Mouse (Mus musculus) heart, adult 18-20 months (tissue): Measurements from ENCODE around the gene Phf10. TPM values are rescaled to one million over a fixed set of nuclear protein-coding genes. Genes with fewer than 3 reads are reported as not detected.
"Not testable (repeated sequence)": the region's sequence is repeated elsewhere in the genome, so short reads cannot be mapped to it uniquely, and the experiment has no call there.

Experiments used
- DNase-seq, 2 experiments: peaks; one replicate each; pipeline ENCODE4 v3.0.0; 2021 to 2022; ENCODE audit warnings: mixed read lengths in 1 of 2
- total RNA-seq, 2 experiments: library from RNA; stranded (reverse); gene quantifications; 2 replicates each; pipeline ENCODE4 v1.2.3; 2021

The Phf10 gene
- total RNA-seq, 2 experiments from 2014 or later, result 42.5 to 46.4 TPM

DNA sequence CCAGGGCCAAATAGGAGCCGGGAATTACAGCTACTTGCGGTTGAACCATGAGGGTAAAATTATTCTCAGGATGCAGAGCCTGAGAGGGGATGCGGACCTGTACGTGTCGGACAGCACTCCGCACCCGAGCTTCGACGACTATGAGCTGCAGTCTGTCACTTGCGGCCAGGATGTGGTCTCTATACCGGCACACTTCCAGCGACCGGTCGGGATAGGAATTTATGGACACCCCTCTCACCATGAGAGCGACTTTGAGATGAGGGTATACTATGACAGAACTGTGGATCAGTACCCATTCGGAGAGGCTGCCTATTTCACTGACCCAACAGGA is 17.4 kb downstream of the Phf10 start:
- DNase-seq, result no peak

DNA sequence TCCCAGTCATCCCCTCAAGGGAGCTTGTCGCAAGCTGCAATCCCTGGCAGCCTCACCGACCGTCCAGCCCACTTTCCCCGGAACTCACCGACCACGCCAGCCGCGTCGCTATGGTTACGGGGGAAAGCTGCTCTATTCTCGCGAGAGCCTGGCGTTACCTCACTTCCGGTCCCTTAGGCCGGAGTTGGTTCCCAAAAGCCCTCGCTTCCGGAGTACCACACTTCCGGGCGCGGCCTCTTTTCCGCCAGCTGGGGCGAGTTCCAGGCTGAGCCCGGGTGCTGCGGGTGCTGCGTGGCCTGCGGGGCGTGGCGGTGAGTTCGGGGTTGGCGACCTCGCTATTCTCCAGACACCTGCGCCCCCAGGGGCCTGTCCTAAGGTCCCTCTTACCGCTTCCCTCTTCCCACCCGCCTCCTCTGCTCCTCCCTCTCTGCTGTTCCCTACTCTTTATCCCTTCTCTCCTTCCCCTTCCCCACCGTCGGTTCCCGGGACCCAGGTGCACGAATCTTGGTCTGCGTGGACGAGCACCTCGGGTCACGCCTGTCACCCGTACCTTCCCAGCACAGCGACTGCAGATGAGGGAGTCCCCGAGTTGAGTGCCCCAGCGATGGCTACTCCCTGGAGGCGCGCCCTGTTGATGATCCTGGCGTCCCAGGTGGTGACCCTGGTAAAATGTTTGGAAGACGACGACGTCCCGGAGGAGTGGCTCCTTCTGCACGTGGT is 17.9 kb downstream of the Phf10 start, which contains the start of the genes Wdr27 and 1600012H06Rik:
TSS of gene Wdr27 (minus strand) at position 150 of the 720 bp plus-strand sequence.
TSS of gene 1600012H06Rik (plus strand) at position 176 of the 720 bp plus-strand sequence.
- DNase-seq, result peak; percentile 99 to 100

- DNase-seq, result peak in 1 of 2 experiments; percentile 9
Observed at GRCm38 (mm10) chr17:14942181-14942580, 18.9 kb downstream of the Phf10 start.

DNA sequence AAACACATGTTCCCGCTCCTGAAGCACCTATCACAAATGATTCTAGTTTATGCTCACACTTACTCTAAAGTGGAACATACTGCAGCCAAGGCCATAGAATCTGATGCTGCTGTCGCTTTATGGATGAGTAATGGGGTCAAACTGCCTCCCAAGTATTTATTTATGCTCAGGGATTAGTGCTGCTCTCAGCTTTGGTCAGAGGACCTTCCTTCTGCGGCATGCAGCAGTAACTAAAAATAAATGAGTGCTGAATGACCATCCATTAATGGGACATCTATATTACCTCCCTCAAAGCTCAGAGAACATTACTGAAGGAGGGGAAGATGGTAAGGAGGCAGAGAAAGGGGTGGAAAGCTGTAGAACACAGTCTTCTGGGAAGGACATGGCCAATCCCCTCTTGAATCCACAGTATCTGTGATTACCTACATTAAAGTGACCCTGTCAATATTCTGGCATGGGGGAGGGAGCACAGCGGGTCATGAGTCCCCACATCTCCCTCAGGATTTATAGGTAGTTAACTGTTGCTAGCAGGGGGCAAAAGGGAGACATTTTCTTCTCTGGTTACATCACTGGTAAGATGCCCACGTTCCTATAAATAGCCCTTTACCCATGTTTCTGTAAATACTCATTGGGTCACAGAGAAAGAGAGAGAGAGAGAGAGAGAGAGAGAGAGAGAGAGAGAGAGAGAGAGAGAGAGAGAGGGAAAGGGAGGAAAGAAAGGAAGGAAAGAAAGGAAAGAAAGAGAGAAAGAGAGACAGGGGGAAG is 25.1 kb downstream of the Phf10 start:
- no peak for DNase-seq

DNA sequence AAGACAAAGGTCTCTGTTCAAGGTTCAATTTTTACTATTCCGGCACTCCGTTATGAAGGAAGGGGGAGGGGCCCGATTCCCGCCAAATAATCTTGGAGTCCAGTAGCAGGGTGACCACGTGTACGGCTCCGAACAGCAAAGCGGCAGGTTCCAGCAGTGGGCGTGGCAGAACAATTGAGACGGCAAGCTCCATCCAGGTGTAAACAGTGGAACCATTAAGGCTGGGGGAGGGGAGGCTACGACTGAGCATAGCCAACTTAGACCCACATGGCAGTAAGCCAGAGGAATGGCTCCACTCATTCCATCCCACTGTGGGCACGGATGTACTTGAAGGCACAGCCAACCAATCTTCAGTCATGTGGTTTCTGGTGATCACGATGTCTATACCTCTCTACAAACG is 25.8 kb downstream of the Phf10 start:
- not testable (repeated sequence) for DNase-seq

DNA sequence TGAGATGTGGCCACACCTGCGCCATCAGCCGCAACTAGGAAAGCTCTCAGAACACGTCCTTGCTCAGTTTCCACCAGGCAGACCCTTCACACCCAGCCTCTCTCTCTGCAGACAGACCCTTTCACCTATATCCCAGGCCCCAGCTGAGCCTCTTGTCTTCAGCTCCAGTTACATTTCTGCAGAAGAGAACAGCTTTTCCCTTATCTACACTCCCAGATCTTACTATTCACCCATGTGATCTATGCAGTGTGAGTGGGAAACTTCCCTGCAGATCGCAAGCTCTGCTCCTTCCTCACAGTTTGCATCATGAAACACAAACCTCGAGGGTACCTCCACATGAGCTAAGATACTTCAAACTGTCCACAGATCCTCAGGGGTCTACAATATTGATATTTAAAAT is 29.6 kb downstream of the Phf10 start:
- no peak for DNase-seq

- DNase-seq, result no peak
Observed at GRCm38 (mm10) chr17:14930697-14931096, 30.4 kb downstream of the Phf10 start.

GRCm38 (mm10) chr17:14928631-14929030 is 32.4 kb downstream of the Phf10 start:
- DNase-seq, result no peak

DNA sequence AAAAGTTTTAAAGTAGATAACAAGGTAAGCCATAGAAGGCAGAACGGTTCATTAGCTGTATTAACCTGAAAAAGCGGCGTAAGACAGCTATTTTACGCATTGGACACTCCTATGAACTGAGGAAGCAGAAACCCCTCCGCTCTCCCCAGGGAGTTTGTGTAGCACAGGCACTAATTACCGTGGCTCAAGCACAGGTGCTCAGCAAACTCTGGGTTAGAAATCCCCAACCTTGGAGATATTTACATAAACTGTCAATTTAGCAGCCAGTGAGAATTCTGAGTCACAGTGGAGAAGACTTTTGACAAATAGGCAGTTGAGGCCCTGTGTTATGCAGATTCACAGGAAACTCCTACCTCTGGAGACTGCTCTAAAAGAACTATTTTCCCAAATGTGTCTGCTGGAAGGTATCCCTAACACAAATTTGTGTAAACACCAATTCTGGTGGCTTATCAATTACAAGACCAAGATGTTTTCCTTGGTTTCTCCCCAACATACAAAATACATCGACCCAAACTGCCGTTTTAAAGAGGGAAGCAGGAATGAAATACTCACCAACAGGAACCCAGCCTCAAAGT is 33.3 kb downstream of the Phf10 start:
- no peak for DNase-seq

- no peak for DNase-seq
Observed at GRCm38 (mm10) chr17:14921582-14921981, 39.5 kb downstream of the Phf10 start.

DNA sequence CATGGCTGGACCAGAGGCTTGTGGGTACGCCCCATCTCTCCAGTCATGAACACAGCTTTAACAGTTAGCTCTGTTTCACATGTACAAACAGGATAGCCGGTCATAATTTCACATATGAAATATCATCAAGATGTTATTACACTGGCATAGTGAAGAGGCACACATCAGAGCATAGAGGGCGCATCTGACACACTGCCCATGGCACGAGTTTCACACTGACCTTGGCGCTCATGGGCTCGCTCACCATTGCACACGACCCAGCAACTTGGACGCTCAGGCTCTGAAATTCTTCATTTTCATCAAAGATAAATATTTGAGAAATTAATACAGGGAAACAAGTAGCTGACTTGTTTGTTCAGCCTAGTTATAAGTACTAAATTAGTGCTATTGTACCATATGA is 43.2 kb downstream of the Phf10 start:
- DNase-seq, result no peak

- no peak for DNase-seq
Observed at GRCm38 (mm10) chr17:14914401-14914800, 46.7 kb downstream of the Phf10 start.

DNA sequence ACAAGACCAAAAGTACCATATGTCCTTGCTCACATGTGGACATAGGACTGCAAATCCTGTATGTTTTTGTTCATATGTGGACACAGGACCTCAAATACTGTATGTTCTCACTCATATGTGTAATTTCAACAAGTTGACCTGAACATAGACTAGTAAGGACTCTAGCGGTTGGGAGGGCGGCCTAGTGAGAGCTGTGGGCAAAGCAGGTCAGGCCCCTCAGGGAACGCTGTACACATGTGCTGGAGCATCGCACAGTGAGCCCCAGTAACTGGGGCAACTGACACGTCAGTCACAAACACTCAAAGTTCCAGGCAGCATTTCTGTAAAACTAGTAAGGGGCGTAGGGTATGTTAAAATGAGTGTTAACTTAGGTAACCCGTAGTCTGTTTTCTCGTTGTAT is 48.1 kb downstream of the Phf10 start:
- DNase-seq, result no peak

DNA sequence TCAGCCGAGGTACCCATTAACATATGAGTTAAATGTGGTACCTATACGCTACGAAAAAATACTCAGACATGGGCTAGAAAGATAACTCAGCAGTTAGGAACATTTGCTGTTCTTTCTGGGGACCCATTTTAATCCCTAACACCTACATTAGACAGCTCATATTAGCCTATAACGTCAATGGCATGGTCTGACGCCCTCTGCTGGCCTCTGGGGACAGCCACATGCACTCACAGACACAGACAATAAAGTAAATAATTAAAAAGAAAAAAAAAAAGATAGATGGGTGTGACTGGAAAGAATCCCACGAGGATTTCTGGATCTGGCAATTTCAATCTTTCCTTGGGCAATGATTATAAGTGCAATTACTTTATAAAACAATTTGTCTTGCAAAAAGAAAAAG is 48.7 kb downstream of the Phf10 start:
- no peak for DNase-seq

DNA sequence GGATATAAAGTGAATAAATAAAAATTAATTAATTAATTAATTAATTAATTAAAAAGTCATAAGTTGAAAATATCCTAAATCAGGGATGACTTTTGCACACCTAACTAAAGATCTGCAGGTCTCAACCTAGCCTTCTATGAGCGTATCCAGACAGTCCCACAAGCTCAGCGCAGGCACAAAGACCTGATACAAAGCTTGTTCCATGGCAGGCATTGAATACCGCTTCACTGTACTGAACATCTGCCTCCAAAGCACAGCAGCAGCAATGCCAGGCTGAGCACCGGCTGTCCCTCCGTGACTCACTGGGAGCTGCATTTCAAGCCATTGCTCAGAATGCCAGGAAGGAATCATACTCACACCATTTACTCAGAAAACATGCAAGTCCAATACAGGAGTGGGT is 50.3 kb downstream of the Phf10 start:
- no peak for DNase-seq

- no peak for DNase-seq
Observed at GRCm38 (mm10) chr17:14909331-14909730, 51.7 kb downstream of the Phf10 start.

DNA sequence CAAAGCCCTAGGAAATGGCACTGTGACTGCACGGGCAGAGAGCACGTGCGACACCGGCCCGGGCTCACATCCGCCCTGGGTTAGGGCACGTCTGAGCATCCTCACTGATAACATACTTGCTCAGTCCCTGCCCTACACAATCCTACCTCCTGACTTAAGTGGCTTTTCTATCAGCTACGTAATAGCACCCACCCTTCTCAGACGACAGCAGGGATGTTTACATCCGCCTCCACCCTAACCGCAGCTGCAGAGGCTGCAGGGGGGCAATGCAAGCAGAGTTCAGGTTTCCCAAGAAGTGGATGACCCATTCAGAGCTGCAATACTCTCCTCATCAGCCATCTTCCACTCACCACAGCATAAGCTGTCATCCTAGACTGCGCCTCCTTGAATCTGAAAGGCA is 53.9 kb downstream of the Phf10 start:
- DNase-seq, result no peak

- DNase-seq, result peak; percentile 14
Observed at GRCm38 (mm10) chr17:14906611-14907010, 54.5 kb downstream of the Phf10 start.

DNA sequence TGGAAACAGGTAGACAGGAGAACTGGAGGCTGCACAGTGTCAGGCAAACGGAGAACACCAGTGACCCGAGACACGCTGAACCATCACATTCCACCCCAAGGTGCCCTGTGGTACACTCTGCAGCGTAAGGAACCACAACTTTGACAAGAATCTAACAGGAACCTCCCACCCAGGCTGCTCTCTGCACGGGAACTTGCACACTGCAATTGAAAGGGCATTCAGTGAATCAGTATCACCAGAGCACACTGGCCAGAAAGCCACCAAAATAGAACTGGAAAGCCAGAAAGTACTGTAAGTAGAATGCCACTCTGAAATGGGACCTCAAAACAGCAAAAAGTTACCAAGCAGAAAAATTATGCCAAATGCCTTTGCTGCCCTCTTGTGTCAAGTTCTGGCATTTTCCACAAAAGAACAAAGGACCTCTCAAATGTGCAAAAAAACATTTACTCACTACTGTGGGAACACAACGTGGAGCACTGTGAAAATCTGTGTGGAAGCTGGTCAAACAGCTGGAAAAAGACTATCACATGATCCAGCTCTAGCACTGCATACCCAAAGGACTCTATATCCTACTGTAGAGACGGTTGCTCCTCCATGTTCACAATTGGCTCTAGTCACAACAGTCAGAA is 56.3 kb downstream of the Phf10 start:
- DNase-seq, result peak; percentile 56 to 91

- DNase-seq, result no peak
Observed at GRCm38 (mm10) chr17:14904206-14904605, 56.9 kb downstream of the Phf10 start.

GRCm38 (mm10) chr17:14903212-14903611 is 57.9 kb downstream of the Phf10 start:
- no peak for DNase-seq

DNA sequence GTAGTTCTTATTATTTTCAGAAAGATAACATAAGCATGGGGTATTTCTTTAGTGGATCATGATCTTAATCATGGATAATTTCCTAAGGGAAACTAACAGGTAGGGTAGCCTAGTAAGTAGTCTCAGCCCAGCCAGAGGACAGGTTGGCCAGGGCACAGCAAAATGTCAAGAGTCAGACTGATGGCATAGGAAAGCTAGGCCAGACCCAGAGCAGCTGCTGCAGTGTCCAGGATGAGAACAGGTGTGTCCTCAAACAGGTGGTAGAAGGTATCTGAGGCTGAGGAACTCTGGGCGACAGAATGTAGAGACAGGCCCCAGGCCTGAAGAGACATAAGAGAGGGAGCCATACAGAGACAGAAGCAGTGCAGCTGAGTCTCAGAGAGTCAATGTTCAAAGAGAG is 62.1 kb downstream of the Phf10 start:
- DNase-seq, result no peak

GRCm38 (mm10) chr17:14895058-14895457 is 66.0 kb downstream of the Phf10 start:
- not testable (repeated sequence) for DNase-seq
